8 mouse cellular contexts compared by ENCODE assay signal in the genomic region with DNA sequence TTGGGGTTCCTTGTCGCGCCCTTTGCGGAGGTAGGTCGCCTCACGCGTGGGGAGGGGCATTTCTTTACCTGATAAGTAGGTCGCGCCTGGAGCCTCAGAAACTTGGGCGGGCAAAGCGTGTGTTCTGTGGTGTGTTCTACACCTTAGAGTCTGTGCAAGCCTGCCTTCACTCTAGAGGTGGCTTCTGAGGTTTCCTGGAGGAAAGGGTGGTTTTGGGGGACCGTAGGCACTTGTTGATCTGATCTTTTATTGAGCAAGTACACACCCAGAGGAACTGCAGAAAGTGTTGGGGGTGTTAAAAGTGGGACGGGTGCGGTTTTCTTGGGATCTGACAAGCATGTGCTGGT. TPM values are rescaled to one million over a fixed set of nuclear protein-coding genes. Genes with fewer than 3 reads are reported as not detected.
A peak's percentile ranks its signal among the peaks of the same experiment; 100 is the strongest.
DNase-seq lines count a peak whose midpoint lies in the region; ATAC-seq lines count a peak whose summit lies in the region.

No protein-coding gene starts in this region.

- H3K9me3 ChIP-seq in kidney, embryonic 15.5 days (replicated peaks): no peaks in the 10 kb centered on the region
- no peaks in the 10 kb centered on the region for H3K9me3 ChIP-seq in hindbrain, embryonic 11.5 days (ENCODE audit: control insufficient read depth, low read length)

- no peaks in the 10 kb centered on the region for H3K36me3 ChIP-seq in kidney, embryonic 15.5 days
- no peaks in the 10 kb centered on the region for H3K36me3 ChIP-seq in hindbrain, embryonic 11.5 days (ENCODE audit: control insufficient read depth, insufficient read depth, low read length)

- WGBS in kidney, embryonic 15.5 days: 24% methylated on average over 13 of the region's 13 CpGs
- 24% methylated on average over 13 of the region's 13 CpGs for WGBS in hindbrain, embryonic 11.5 days

- H3K9ac ChIP-seq in kidney, embryonic 15.5 days: peak overlapping the region; percentile 47
- H3K9ac ChIP-seq in hindbrain, embryonic 11.5 days (ENCODE audit: low read depth, low read length): peak overlapping the region; percentile 32; the same call in 1 of the 2 replicates

- H3K4me3 ChIP-seq in kidney, embryonic 15.5 days (replicated peaks): peak overlapping the region; percentile 57
- H3K4me3 ChIP-seq in hindbrain, embryonic 11.5 days (ENCODE audit: low read depth, low read length): peak overlapping the region; percentile 41

- DNase-seq in kidney, adult 9 months: no peak
- no peak for DNase-seq in hindbrain, embryonic 11.5 days (ENCODE audit: low spot score)
- DNase-seq in retina, postnatal 1 day: no peak
- no peak for DNase-seq in cerebellum, adult 11 months
- DNase-seq in layer of hippocampus, adult 9-10 months (ENCODE audit: low spot score): no peak

- H3K27me3 ChIP-seq in kidney, embryonic 15.5 days: peaks cover 17% of the 10 kb centered on the region
- no peaks in the 10 kb centered on the region; the same call in 1 of the 2 replicates for H3K27me3 ChIP-seq in hindbrain, embryonic 11.5 days (ENCODE audit: control insufficient read depth, insufficient read depth, low read length)

- H3K4me1 ChIP-seq in kidney, embryonic 15.5 days: 0 out of 2 replicates have a peak, but pooled peaks cover 9% of the 10 kb centered on the region
- H3K4me1 ChIP-seq in hindbrain, embryonic 11.5 days (replicated peaks; ENCODE audit: control insufficient read depth, insufficient read depth, low read length): no peaks in the 10 kb centered on the region

- H3K27ac ChIP-seq in kidney, embryonic 15.5 days: no peak overlapping the region
- H3K27ac ChIP-seq in hindbrain, embryonic 11.5 days (ENCODE audit: low read depth, low read length): no peak overlapping the region

- ATAC-seq in kidney, embryonic 15.5 days (replicated peaks; ENCODE audit: low FRiP score): peak; percentile 75; the same call in 1 of the 2 replicates
- ATAC-seq in common myeloid progenitor, adult 5-6 weeks (replicated peaks; ENCODE audit: low read depth, poor library complexity, severe bottlenecking): peak; percentile 72
- ATAC-seq in hindbrain, embryonic 11.5 days (ENCODE audit: low FRiP score): no peak
- ATAC-seq in megakaryocyte-erythroid progenitor cell, adult 5-6 weeks (replicated peaks; ENCODE audit: low FRiP score, low TSS enrichment, poor library complexity, severe bottlenecking): peak; percentile 68

- H3K4me2 ChIP-seq in kidney, embryonic 15.5 days: peak overlapping the region; percentile 87
- H3K4me2 ChIP-seq in hindbrain, embryonic 11.5 days (replicated peaks; ENCODE audit: low read depth, low read length): peak overlapping the region; percentile 61

RNA-seq across cellular contexts. Expression of gene Mei4, which starts 0.4 kb away (rescaled TPM):
- 0.84 and 0.86 TPM in 2 replicates for polyA plus RNA-seq in kidney, embryonic 15.5 days (2015; fragmentation: Nextera tagmentation; extraction: Ambion mirVana)
- total RNA-seq in common myeloid progenitor, adult 5-6 weeks (2017): 3.1 and 3.5 TPM in 2 replicates
- 0.67 and 0.79 TPM in 2 replicates for polyA plus RNA-seq in hindbrain, embryonic 11.5 days (2014; fragmentation: Nextera tagmentation; extraction: Ambion mirVana)
- total RNA-seq in megakaryocyte-erythroid progenitor cell, adult 5-6 weeks (2014; fragmentation: Nextera tagmentation): 1.5 and 1.9 TPM in 2 replicates
- 1.9 and 2.0 TPM in 2 replicates for total RNA-seq in megakaryocyte-erythroid progenitor cell, adult 5-6 weeks (2017)
